Mouse (Mus musculus): Measurements from ENCODE around the gene Far1. TPM values are rescaled to one million over a fixed set of nuclear protein-coding genes. Genes with fewer than 3 reads are reported as not detected.

Gene Far1
- polyA plus RNA-seq (2017; shearing (Covaris generic)), result 10 to 100 TPM; 71.7 to 87.3 TPM

GRCm38 (mm10) chr7:113513286-113513962 lies at the start of gene Far1:
Far1 (plus strand) TSS chr7:113513834.
- peak; percentile 87 for ATAC-seq

GRCm38 (mm10) chr7:113468345-113468744 lies 45.3 kb upstream of the Far1 start:
- ATAC-seq, result no peak

- ATAC-seq, result no peak
Observed at GRCm38 (mm10) chr7:113470671-113471070, 43.0 kb upstream of the Far1 start.

- ATAC-seq, result no peak
Observed at GRCm38 (mm10) chr7:113471653-113472052, 42.0 kb upstream of the Far1 start.

- no peak for ATAC-seq
Observed at GRCm38 (mm10) chr7:113495792-113496191, 17.8 kb upstream of the Far1 start.

- ATAC-seq, result no peak
Observed at GRCm38 (mm10) chr7:113498413-113498812, 15.2 kb upstream of the Far1 start.

GRCm38 (mm10) chr7:113499821-113500220 lies 13.8 kb upstream of the Far1 start:
- no peak for ATAC-seq

- no peak for ATAC-seq
Observed at GRCm38 (mm10) chr7:113502453-113502852, 11.2 kb upstream of the Far1 start.

- ATAC-seq, result no peak
Observed at GRCm38 (mm10) chr7:113505047-113505446, 8.6 kb upstream of the Far1 start.

GRCm38 (mm10) chr7:113505516-113506045 lies 8.1 kb upstream of the Far1 start:
- no peak for ATAC-seq

- no peak for ATAC-seq
Observed at GRCm38 (mm10) chr7:113507846-113508245, 5.8 kb upstream of the Far1 start.

GRCm38 (mm10) chr7:113511396-113511795 lies 2.2 kb upstream of the Far1 start:
- ATAC-seq, result no peak

- ATAC-seq, result peak; percentile 11
Observed at GRCm38 (mm10) chr7:113512527-113513285, 928 bp upstream of the Far1 start.

GRCm38 (mm10) chr7:113513963-113514649 lies 472 bp downstream of the Far1 start:
- peak; percentile 47 for ATAC-seq

- ATAC-seq, result no peak
Observed at GRCm38 (mm10) chr7:113515831-113516230, 2.2 kb downstream of the Far1 start.

GRCm38 (mm10) chr7:113518419-113518818 lies 4.8 kb downstream of the Far1 start:
- no peak for ATAC-seq

- no peak for ATAC-seq
Observed at GRCm38 (mm10) chr7:113518961-113519360, 5.3 kb downstream of the Far1 start.

GRCm38 (mm10) chr7:113543158-113543557 lies 29.5 kb downstream of the Far1 start:
- ATAC-seq, result no peak

GRCm38 (mm10) chr7:113551742-113552463 lies 38.3 kb downstream of the Far1 start:
- no peak for ATAC-seq

- ATAC-seq, result no peak
Observed at GRCm38 (mm10) chr7:113552508-113552907, 38.9 kb downstream of the Far1 start.

- ATAC-seq, result no peak
Observed at GRCm38 (mm10) chr7:113556138-113556537, 42.5 kb downstream of the Far1 start.

GRCm38 (mm10) chr7:113566892-113567291 lies 53.3 kb downstream of the Far1 start:
- no peak for ATAC-seq

- no peak for ATAC-seq
Observed at GRCm38 (mm10) chr7:113571121-113571520, 57.5 kb downstream of the Far1 start.

All from CD4-positive, CD25-positive, alpha-beta regulatory T cell, adult 4 months (primary cell).